Mouse (Mus musculus): ENCODE measurements around the gene Cdkn2aip. TPM values are rescaled to one million over a fixed set of nuclear protein-coding genes. Genes with fewer than 3 reads are reported as not detected.

The Cdkn2aip gene
- polyA plus RNA-seq, 1 experiment from 2014 or later: 46.3 TPM

GRCm38 (mm10) chr8:47745848-47746247 is 32.1 kb upstream of the Cdkn2aip start:
- ATAC-seq (replicated peaks; ENCODE audit: low FRiP score) (no peak), DNase-seq (ENCODE audit: low spot score) (no peak)
- H3K9ac ChIP-seq (ENCODE audit: low read length): no peak overlapping the region
- H3K9me3 ChIP-seq (ENCODE audit: control insufficient read depth, low read length): no peaks in the 10 kb centered on the region
- WGBS: 30% methylated on average over 6 of the region's 6 CpGs
- no peaks in the 10 kb centered on the region for H3K27me3 ChIP-seq (ENCODE audit: control insufficient read depth, insufficient read depth, low read length)
- H3K4me3 ChIP-seq (ENCODE audit: low read depth, low read length): no peak overlapping the region
- no peaks in the 10 kb centered on the region for H3K4me1 ChIP-seq (replicated peaks; ENCODE audit: control insufficient read depth, insufficient read depth, low read length)
- H3K36me3 ChIP-seq (ENCODE audit: control insufficient read depth, insufficient read depth, low read length): no peaks in the 10 kb centered on the region
- no peak overlapping the region for H3K4me2 ChIP-seq (ENCODE audit: low read depth, low read length, severe bottlenecking)
- H3K27ac ChIP-seq (ENCODE audit: low read depth, low read length): no peak overlapping the region

DNA sequence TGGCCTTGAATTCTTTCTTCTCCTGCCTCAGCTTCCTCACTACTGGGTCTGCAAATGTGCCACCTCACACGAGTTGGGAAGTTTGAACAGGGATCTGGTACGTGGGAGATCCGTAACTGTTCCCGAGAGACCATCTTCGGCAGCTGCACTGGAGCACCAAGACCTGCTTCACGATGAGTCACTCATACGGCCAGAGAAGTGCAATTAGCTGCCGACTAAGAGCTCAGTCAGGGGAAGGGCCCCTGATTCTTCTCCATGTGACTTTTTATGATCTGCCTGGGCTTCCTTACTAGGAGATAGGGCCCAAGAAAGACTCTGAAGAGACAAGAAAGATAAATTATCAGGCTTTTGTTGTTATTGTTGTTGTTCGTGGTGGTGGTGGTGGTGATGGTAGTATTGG is 31.1 kb upstream of the Cdkn2aip start:
- Histone ChIP-seq H3K4me2 (ENCODE audit: low read depth, low read length, severe bottlenecking) (no peak overlapping the region), H3K4me1 (replicated peaks; ENCODE audit: control insufficient read depth, insufficient read depth, low read length) (no peaks in the 10 kb centered on the region), H3K4me3 (ENCODE audit: low read depth, low read length) (no peak overlapping the region), H3K27me3 (ENCODE audit: control insufficient read depth, insufficient read depth, low read length) (no peaks in the 10 kb centered on the region), H3K9ac (ENCODE audit: low read length) (no peak overlapping the region), H3K9me3 (ENCODE audit: control insufficient read depth, low read length) (no peaks in the 10 kb centered on the region), H3K36me3 (ENCODE audit: control insufficient read depth, insufficient read depth, low read length) (no peaks in the 10 kb centered on the region), H3K27ac (ENCODE audit: low read depth, low read length) (no peak overlapping the region)
- 90% methylated on average over 9 of the region's 9 CpGs for WGBS
- ATAC-seq (replicated peaks; ENCODE audit: low FRiP score) (no peak), DNase-seq (ENCODE audit: low spot score) (no peak)

DNA sequence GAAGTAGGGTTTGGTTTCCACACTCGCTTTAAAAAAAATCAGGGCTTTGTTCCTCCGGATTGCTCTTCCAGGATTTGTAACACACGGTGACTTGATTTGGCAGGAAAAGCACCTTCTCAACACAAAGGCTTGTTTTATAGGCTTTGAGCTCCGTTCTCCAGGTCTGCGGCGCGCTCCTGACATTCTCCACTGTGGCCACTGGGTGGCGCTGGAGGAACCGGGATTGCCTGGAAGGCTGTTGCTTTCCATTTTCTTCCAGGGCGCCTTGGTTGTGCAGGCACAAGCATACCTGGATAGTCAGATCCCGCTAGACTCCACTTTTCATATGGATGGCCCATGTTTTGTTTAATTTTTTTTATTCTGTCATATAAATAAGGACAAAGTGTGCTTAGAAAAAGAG is 29.7 kb upstream of the Cdkn2aip start:
- 13% methylated on average over 11 of the region's 11 CpGs for WGBS

DNA sequence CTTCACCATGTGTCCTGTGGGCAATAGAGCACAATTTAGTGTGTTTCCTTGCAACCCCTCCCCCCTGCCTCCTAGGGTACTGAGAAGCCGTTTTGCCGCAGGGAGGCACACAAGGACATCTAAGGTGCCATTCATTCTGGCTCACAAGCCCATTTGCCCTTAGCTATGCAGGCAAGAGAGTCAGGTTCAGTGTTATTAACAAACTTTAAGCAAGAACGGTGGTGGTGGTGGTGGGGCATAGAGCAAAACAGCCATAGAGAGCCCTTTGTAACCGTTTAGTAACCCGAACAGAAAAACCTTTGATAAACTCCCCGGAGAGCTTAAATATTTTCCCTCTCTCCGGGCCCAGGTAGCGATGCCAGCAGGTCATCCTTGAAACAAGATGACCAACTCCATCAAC is 29.3 kb upstream of the Cdkn2aip start:
- Histone ChIP-seq H3K9ac (ENCODE audit: low read length) (no peak overlapping the region; the same call in 1 of the 2 replicates), H3K4me3 (ENCODE audit: low read depth, low read length) (no peak overlapping the region), H3K27me3 (ENCODE audit: control insufficient read depth, insufficient read depth, low read length) (no peaks in the 10 kb centered on the region), H3K9me3 (ENCODE audit: control insufficient read depth, low read length) (no peaks in the 10 kb centered on the region), H3K4me1 (replicated peaks; ENCODE audit: control insufficient read depth, insufficient read depth, low read length) (no peaks in the 10 kb centered on the region), H3K27ac (ENCODE audit: low read depth, low read length) (no peak overlapping the region), H3K36me3 (ENCODE audit: control insufficient read depth, insufficient read depth, low read length) (no peaks in the 10 kb centered on the region), H3K4me2 (ENCODE audit: low read depth, low read length, severe bottlenecking) (peak overlapping the region; percentile 27; the same call in 1 of the 2 replicates)
- WGBS: 43% methylated on average over 8 of the region's 8 CpGs
- ATAC-seq (replicated peaks; ENCODE audit: low FRiP score): no peak
- DNase-seq (ENCODE audit: low spot score): no peak

More for the DNA sequence above, 29.7 kb upstream of the Cdkn2aip start:
- H3K4me1 ChIP-seq (replicated peaks; ENCODE audit: control insufficient read depth, insufficient read depth, low read length): no peaks in the 10 kb centered on the region
- ATAC-seq (replicated peaks; ENCODE audit: low FRiP score): peak; percentile 55; the same call in 1 of the 2 replicates
- no peak overlapping the region; the same call in 1 of the 2 replicates for H3K9ac ChIP-seq (ENCODE audit: low read length)
- H3K27ac ChIP-seq (ENCODE audit: low read depth, low read length): no peak overlapping the region
- H3K27me3 ChIP-seq (ENCODE audit: control insufficient read depth, insufficient read depth, low read length): no peaks in the 10 kb centered on the region
- no peak overlapping the region for H3K4me3 ChIP-seq (ENCODE audit: low read depth, low read length)
- peak overlapping the region; percentile 27; the same call in 1 of the 2 replicates for H3K4me2 ChIP-seq (ENCODE audit: low read depth, low read length, severe bottlenecking)
- no peaks in the 10 kb centered on the region for H3K9me3 ChIP-seq (ENCODE audit: control insufficient read depth, low read length)
- peak; percentile 93 for DNase-seq (ENCODE audit: low spot score)
- H3K36me3 ChIP-seq (ENCODE audit: control insufficient read depth, insufficient read depth, low read length): no peaks in the 10 kb centered on the region

GRCm38 (mm10) chr8:47742372-47742771 is 28.6 kb upstream of the Cdkn2aip start:
- Histone ChIP-seq H3K9ac (ENCODE audit: low read length) (no peak overlapping the region), H3K36me3 (ENCODE audit: control insufficient read depth, insufficient read depth, low read length) (no peaks in the 10 kb centered on the region), H3K4me2 (ENCODE audit: low read depth, low read length, severe bottlenecking) (no peak overlapping the region), H3K27me3 (ENCODE audit: control insufficient read depth, insufficient read depth, low read length) (no peaks in the 10 kb centered on the region), H3K27ac (ENCODE audit: low read depth, low read length) (no peak overlapping the region), H3K4me1 (replicated peaks; ENCODE audit: control insufficient read depth, insufficient read depth, low read length) (no peaks in the 10 kb centered on the region), H3K4me3 (ENCODE audit: low read depth, low read length) (no peak overlapping the region), H3K9me3 (ENCODE audit: control insufficient read depth, low read length) (no peaks in the 10 kb centered on the region)
- ATAC-seq (replicated peaks; ENCODE audit: low FRiP score) (no peak), DNase-seq (ENCODE audit: low spot score) (no peak)
- 85% methylated on average over 7 of the region's 7 CpGs for WGBS

DNA sequence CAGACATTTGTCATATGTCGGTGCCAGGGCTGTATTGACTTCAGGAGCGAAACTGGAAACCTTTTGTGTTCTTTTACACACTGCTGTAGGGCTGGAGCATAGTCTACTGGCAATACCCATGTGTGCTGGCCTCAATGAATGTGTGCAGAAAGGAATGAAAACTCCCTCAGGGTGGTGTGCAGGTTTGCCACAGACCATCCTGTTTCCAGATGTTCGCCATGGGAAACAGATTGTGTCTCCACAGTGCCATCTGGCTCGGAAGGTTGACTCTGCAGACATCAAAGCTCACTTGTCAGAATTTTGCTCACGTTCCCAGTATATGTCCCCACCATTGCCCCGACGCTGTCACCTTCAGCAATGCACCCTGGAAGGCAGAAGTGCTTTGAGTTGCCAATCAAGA is 23.4 kb upstream of the Cdkn2aip start:
- DNase-seq (ENCODE audit: low spot score): no peak
- Histone ChIP-seq H3K4me2 (ENCODE audit: low read depth, low read length, severe bottlenecking) (no peak overlapping the region), H3K4me1 (replicated peaks; ENCODE audit: control insufficient read depth, insufficient read depth, low read length) (no peaks in the 10 kb centered on the region), H3K27me3 (ENCODE audit: control insufficient read depth, insufficient read depth, low read length) (no peaks in the 10 kb centered on the region), H3K4me3 (ENCODE audit: low read depth, low read length) (no peak overlapping the region), H3K9me3 (ENCODE audit: control insufficient read depth, low read length) (no peaks in the 10 kb centered on the region), H3K36me3 (ENCODE audit: control insufficient read depth, insufficient read depth, low read length) (no peaks in the 10 kb centered on the region), H3K9ac (ENCODE audit: low read length) (no peak overlapping the region), H3K27ac (ENCODE audit: low read depth, low read length) (no peak overlapping the region)
- no peak for ATAC-seq (replicated peaks; ENCODE audit: low FRiP score)
- 70% methylated on average over 7 of the region's 7 CpGs for WGBS

DNA sequence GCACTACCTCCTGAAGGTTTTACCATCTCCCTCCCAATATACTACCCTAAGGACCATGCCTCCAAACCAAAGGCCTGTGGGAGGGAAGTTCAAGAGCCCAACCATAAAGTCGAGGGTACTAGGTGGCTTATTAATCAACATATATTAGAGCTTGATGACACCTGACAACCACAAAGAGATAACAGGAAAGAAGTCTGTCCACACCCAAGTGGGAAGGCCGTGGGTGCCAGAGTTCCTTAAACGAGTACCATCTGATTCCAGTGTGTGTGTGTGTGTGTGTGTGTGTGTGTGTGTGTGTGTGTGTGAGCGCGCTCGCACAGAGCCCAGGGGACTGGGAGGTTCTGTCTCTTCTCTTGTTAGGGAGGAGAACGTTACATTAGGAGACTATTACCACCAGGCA is 15.6 kb upstream of the Cdkn2aip start:
- ATAC-seq (replicated peaks; ENCODE audit: low FRiP score): no peak
- Histone ChIP-seq H3K4me1 (replicated peaks; ENCODE audit: control insufficient read depth, insufficient read depth, low read length) (peaks cover 2% of the 10 kb centered on the region; the same call in 1 of the 2 replicates), H3K9ac (ENCODE audit: low read length) (no peak overlapping the region), H3K4me2 (ENCODE audit: low read depth, low read length, severe bottlenecking) (no peak overlapping the region), H3K4me3 (ENCODE audit: low read depth, low read length) (no peak overlapping the region), H3K36me3 (ENCODE audit: control insufficient read depth, insufficient read depth, low read length) (no peaks in the 10 kb centered on the region), H3K27ac (ENCODE audit: low read depth, low read length) (no peak overlapping the region), H3K27me3 (ENCODE audit: control insufficient read depth, insufficient read depth, low read length) (no peaks in the 10 kb centered on the region), H3K9me3 (ENCODE audit: control insufficient read depth, low read length) (no peaks in the 10 kb centered on the region)
- DNase-seq (ENCODE audit: low spot score): no peak
- 80% methylated on average over 7 of the region's 7 CpGs for WGBS

- 5% methylated on average over 6 of the region's 6 CpGs for WGBS
- ATAC-seq (replicated peaks; ENCODE audit: low FRiP score): no peak; the same call in 1 of the 2 replicates
Observed at GRCm38 (mm10) chr8:47726945-47727344, 13.2 kb upstream of the Cdkn2aip start.

GRCm38 (mm10) chr8:47721609-47722008 is 7.9 kb upstream of the Cdkn2aip start:
- Histone ChIP-seq H3K4me1 (replicated peaks; ENCODE audit: control insufficient read depth, insufficient read depth, low read length) (no peaks in the 10 kb centered on the region), H3K4me3 (ENCODE audit: low read depth, low read length) (no peak overlapping the region), H3K27ac (ENCODE audit: low read depth, low read length) (no peak overlapping the region), H3K9me3 (ENCODE audit: control insufficient read depth, low read length) (no peaks in the 10 kb centered on the region), H3K9ac (ENCODE audit: low read length) (no peak overlapping the region), H3K36me3 (ENCODE audit: control insufficient read depth, insufficient read depth, low read length) (no peaks in the 10 kb centered on the region), H3K4me2 (ENCODE audit: low read depth, low read length, severe bottlenecking) (no peak overlapping the region), H3K27me3 (ENCODE audit: control insufficient read depth, insufficient read depth, low read length) (no peaks in the 10 kb centered on the region)
- 89% methylated on average over 4 of the region's 4 CpGs for WGBS
- ATAC-seq (replicated peaks; ENCODE audit: low FRiP score) (no peak), DNase-seq (ENCODE audit: low spot score) (no peak)

More at GRCm38 (mm10) chr8:47726945-47727344, 13.2 kb upstream of the Cdkn2aip start:
- no peaks in the 10 kb centered on the region for H3K36me3 ChIP-seq (ENCODE audit: control insufficient read depth, insufficient read depth, low read length)
- H3K9me3 ChIP-seq (ENCODE audit: control insufficient read depth, low read length): no peaks in the 10 kb centered on the region
- H3K9ac ChIP-seq (ENCODE audit: low read length): no peak overlapping the region
- no peak overlapping the region for H3K4me2 ChIP-seq (ENCODE audit: low read depth, low read length, severe bottlenecking)
- no peak overlapping the region for H3K4me3 ChIP-seq (ENCODE audit: low read depth, low read length)
- peaks cover 2% of the 10 kb centered on the region; the same call in 1 of the 2 replicates for H3K4me1 ChIP-seq (replicated peaks; ENCODE audit: control insufficient read depth, insufficient read depth, low read length)
- DNase-seq (ENCODE audit: low spot score): no peak
- H3K27me3 ChIP-seq (ENCODE audit: control insufficient read depth, insufficient read depth, low read length): no peaks in the 10 kb centered on the region
- H3K27ac ChIP-seq (ENCODE audit: low read depth, low read length): no peak overlapping the region

Measured in forebrain, embryonic 11.5 days (tissue).